Mouse (Mus musculus): ENCODE results near the gene Ppm1m. TPM values are rescaled to one million over a fixed set of nuclear protein-coding genes. Genes with fewer than 3 reads are reported as not detected.

The Ppm1m gene
- polyA plus RNA-seq, 1 experiment from 2014 or later = 56.8 TPM

GRCm38 (mm10) chr9:106167241-106167640 is 32.3 kb downstream of the Ppm1m start:
- no peak overlapping the region for H3K9ac ChIP-seq (replicated peaks; ENCODE audit: low read length)
- no peaks in the 10 kb centered on the region for H3K9me3 ChIP-seq (ENCODE audit: low read length)
- peaks cover 7% of the 10 kb centered on the region; the same call in 1 of the 2 replicates for H3K4me1 ChIP-seq (ENCODE audit: insufficient read depth, low read length)
- WGBS = 88% methylated on average over 3 of the region's 3 CpGs
- no peak for ATAC-seq (ENCODE audit: low FRiP score, low TSS enrichment)
- no peak overlapping the region for H3K4me3 ChIP-seq (ENCODE audit: low read length)
- H3K27ac ChIP-seq (ENCODE audit: low read length) = no peak overlapping the region
- no peak overlapping the region for H3K4me2 ChIP-seq (replicated peaks; ENCODE audit: low read depth, low read length)
- no peaks in the 10 kb centered on the region for H3K36me3 ChIP-seq (ENCODE audit: insufficient read depth, low read length)
- no peaks in the 10 kb centered on the region for H3K27me3 ChIP-seq (ENCODE audit: insufficient read depth, low read length)

- WGBS = 76% methylated on average over 2 of the region's 2 CpGs
- Histone ChIP-seq H3K36me3 (ENCODE audit: insufficient read depth, low read length) (no peaks in the 10 kb centered on the region), H3K9me3 (ENCODE audit: low read length) (no peaks in the 10 kb centered on the region), H3K9ac (replicated peaks; ENCODE audit: low read length) (no peak overlapping the region), H3K4me1 (ENCODE audit: insufficient read depth, low read length) (peaks cover 7% of the 10 kb centered on the region; the same call in 1 of the 2 replicates), H3K27ac (ENCODE audit: low read length) (no peak overlapping the region), H3K27me3 (ENCODE audit: insufficient read depth, low read length) (no peaks in the 10 kb centered on the region), H3K4me3 (ENCODE audit: low read length) (no peak overlapping the region), H3K4me2 (replicated peaks; ENCODE audit: low read depth, low read length) (no peak overlapping the region)
- ATAC-seq (ENCODE audit: low FRiP score, low TSS enrichment) = no peak
Observed at GRCm38 (mm10) chr9:106166709-106167108, 32.8 kb downstream of the Ppm1m start.

DNA sequence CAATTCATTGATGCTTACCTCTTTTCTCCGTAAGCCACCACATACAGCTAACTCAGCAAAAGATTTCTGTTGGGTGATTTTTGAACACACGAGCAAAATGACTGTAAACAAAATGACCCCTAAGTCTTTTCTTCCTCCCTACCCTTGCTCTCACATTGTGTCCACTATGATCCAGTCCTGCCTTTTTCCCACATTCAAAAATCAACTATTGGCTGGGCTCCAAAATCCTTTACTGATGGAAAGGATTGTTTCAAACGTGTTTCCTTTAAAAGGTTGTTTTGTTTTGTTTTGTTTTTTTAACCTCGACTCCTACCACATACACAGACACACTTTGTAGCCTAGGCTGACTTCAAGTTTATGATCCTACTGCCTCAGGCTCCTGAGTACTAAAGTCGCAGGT is 39.1 kb downstream of the Ppm1m start:
- 31% methylated on average over 5 of the region's 5 CpGs for WGBS
- ATAC-seq (ENCODE audit: low FRiP score, low TSS enrichment) = no peak
- Histone ChIP-seq H3K36me3 (ENCODE audit: insufficient read depth, low read length) (no peaks in the 10 kb centered on the region), H3K9me3 (ENCODE audit: low read length) (no peaks in the 10 kb centered on the region), H3K4me1 (ENCODE audit: insufficient read depth, low read length) (peaks cover 5% of the 10 kb centered on the region; the same call in 1 of the 2 replicates), H3K4me3 (ENCODE audit: low read length) (peak overlapping the region; percentile 56), H3K4me2 (replicated peaks; ENCODE audit: low read depth, low read length) (peak overlapping the region; percentile 68), H3K9ac (replicated peaks; ENCODE audit: low read length) (peak overlapping the region; percentile 71), H3K27ac (ENCODE audit: low read length) (peak overlapping the region; percentile 93), H3K27me3 (ENCODE audit: insufficient read depth, low read length) (no peaks in the 10 kb centered on the region)

GRCm38 (mm10) chr9:106159784-106160301 is 39.7 kb downstream of the Ppm1m start:
- WGBS = under 1% methylated on average over 24 of the region's 24 CpGs

GRCm38 (mm10) chr9:106159237-106159636 is 40.3 kb downstream of the Ppm1m start:
- Histone ChIP-seq H3K4me1 (ENCODE audit: insufficient read depth, low read length) (peaks cover 5% of the 10 kb centered on the region; the same call in 1 of the 2 replicates), H3K27me3 (ENCODE audit: insufficient read depth, low read length) (no peaks in the 10 kb centered on the region), H3K4me2 (replicated peaks; ENCODE audit: low read depth, low read length) (peak overlapping the region; percentile 68), H3K9ac (replicated peaks; ENCODE audit: low read length) (no peak overlapping the region), H3K36me3 (ENCODE audit: insufficient read depth, low read length) (no peaks in the 10 kb centered on the region), H3K27ac (ENCODE audit: low read length) (no peak overlapping the region), H3K9me3 (ENCODE audit: low read length) (no peaks in the 10 kb centered on the region), H3K4me3 (ENCODE audit: low read length) (no peak overlapping the region)
- no peak for ATAC-seq (ENCODE audit: low FRiP score, low TSS enrichment)
- WGBS = 84% methylated on average over 9 of the region's 9 CpGs

More at GRCm38 (mm10) chr9:106159784-106160301, 39.7 kb downstream of the Ppm1m start:
- Histone ChIP-seq H3K4me3 (ENCODE audit: low read length) (peak overlapping the region; percentile 56), H3K4me1 (ENCODE audit: insufficient read depth, low read length) (peaks cover 5% of the 10 kb centered on the region; the same call in 1 of the 2 replicates), H3K36me3 (ENCODE audit: insufficient read depth, low read length) (no peaks in the 10 kb centered on the region), H3K27me3 (ENCODE audit: insufficient read depth, low read length) (no peaks in the 10 kb centered on the region), H3K27ac (ENCODE audit: low read length) (peak overlapping the region; percentile 93), H3K4me2 (replicated peaks; ENCODE audit: low read depth, low read length) (peak overlapping the region; percentile 68), H3K9me3 (ENCODE audit: low read length) (no peaks in the 10 kb centered on the region), H3K9ac (replicated peaks; ENCODE audit: low read length) (peak overlapping the region; percentile 71)
- peak; percentile 84 for ATAC-seq (ENCODE audit: low FRiP score, low TSS enrichment)

GRCm38 (mm10) chr9:106158037-106158491 is 41.5 kb downstream of the Ppm1m start, which contains the start of gene Glyctk:
Gene Glyctk (minus strand): TSS chr9:106158138.
- WGBS = 59% methylated on average over 6 of the region's 6 CpGs
- ATAC-seq (ENCODE audit: low FRiP score, low TSS enrichment) = peak; percentile 55
- Histone ChIP-seq H3K27ac (ENCODE audit: low read length) (peak within 1 kb of the TSS; percentile 56), H3K9ac (replicated peaks; ENCODE audit: low read length) (no peak within 1 kb of the TSS), H3K27me3 (ENCODE audit: insufficient read depth, low read length) (no peaks in the 10 kb centered on the region), H3K9me3 (ENCODE audit: low read length) (no peaks in the 10 kb centered on the region), H3K4me1 (ENCODE audit: insufficient read depth, low read length) (peaks cover 5% of the 10 kb centered on the region; the same call in 1 of the 2 replicates), H3K36me3 (ENCODE audit: insufficient read depth, low read length) (no peaks in the 10 kb centered on the region), H3K4me3 (ENCODE audit: low read length) (0 out of 2 replicates have a peak within 1 kb of the TSS, but pooled peaks have one; percentile 14), H3K4me2 (replicated peaks; ENCODE audit: low read depth, low read length) (no peak within 1 kb of the TSS)

DNA sequence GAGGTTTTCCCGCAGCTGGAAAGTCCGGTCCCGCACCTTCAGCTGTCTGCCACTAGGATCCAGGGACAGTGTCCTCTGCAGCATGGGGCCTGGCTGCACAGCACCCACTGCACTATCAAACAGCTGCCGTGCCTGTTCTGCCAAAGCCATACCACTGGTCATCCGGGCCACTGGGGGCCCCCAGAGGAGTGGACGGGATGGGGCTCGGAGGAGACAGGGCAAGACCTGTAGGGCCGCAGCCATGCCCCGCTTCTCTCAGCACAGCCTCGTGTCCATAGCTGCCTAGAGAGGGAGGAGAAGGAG is 42.0 kb downstream of the Ppm1m start:
- ATAC-seq (ENCODE audit: low FRiP score, low TSS enrichment) = no peak
- H3K27me3 ChIP-seq (ENCODE audit: insufficient read depth, low read length) = no peaks in the 10 kb centered on the region
- H3K36me3 ChIP-seq (ENCODE audit: insufficient read depth, low read length) = no peaks in the 10 kb centered on the region
- H3K9ac ChIP-seq (replicated peaks; ENCODE audit: low read length) = no peak overlapping the region
- H3K4me2 ChIP-seq (replicated peaks; ENCODE audit: low read depth, low read length) = no peak overlapping the region
- peak overlapping the region; percentile 56 for H3K27ac ChIP-seq (ENCODE audit: low read length)
- H3K4me1 ChIP-seq (ENCODE audit: insufficient read depth, low read length) = peaks cover 5% of the 10 kb centered on the region; the same call in 1 of the 2 replicates
- 0 out of 2 replicates have a peak overlapping the region, but pooled peaks have one; percentile 14 for H3K4me3 ChIP-seq (ENCODE audit: low read length)
- H3K9me3 ChIP-seq (ENCODE audit: low read length) = no peaks in the 10 kb centered on the region
- 85% methylated on average over 10 of the region's 10 CpGs for WGBS

- Histone ChIP-seq H3K4me2 (replicated peaks; ENCODE audit: low read depth, low read length) (no peak overlapping the region), H3K27me3 (ENCODE audit: insufficient read depth, low read length) (no peaks in the 10 kb centered on the region), H3K27ac (ENCODE audit: low read length) (peak overlapping the region; percentile 56), H3K9me3 (ENCODE audit: low read length) (no peaks in the 10 kb centered on the region), H3K4me3 (ENCODE audit: low read length) (0 out of 2 replicates have a peak overlapping the region, but pooled peaks have one; percentile 14), H3K36me3 (ENCODE audit: insufficient read depth, low read length) (no peaks in the 10 kb centered on the region), H3K9ac (replicated peaks; ENCODE audit: low read length) (no peak overlapping the region), H3K4me1 (ENCODE audit: insufficient read depth, low read length) (peaks cover 5% of the 10 kb centered on the region; the same call in 1 of the 2 replicates)
- 81% methylated on average over 21 of the region's 21 CpGs for WGBS
- ATAC-seq (ENCODE audit: low FRiP score, low TSS enrichment) = no peak
Observed at GRCm38 (mm10) chr9:106156921-106157622, 42.5 kb downstream of the Ppm1m start.

DNA sequence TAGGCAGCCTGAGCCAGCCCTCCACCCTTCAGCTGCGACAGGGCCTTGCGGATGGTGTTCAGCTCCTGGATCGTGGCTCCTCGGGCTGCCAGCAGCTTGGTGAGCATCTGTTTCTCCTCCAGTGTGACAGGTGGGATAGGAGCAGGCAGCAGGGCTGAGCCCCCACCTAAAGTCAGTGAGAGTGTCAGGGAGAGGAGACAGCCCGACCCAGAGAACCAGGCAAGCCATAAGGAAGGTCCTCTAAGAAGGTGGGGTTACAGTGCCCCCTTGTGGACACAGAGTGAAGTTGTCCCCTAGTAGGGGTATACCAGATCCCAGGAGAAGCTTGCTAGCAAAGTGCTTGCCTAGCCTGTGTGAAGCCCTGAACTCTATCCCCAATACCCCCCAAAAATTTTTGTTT is 43.1 kb downstream of the Ppm1m start:
- Histone ChIP-seq H3K4me3 (ENCODE audit: low read length) (no peak overlapping the region), H3K9ac (replicated peaks; ENCODE audit: low read length) (no peak overlapping the region), H3K27ac (ENCODE audit: low read length) (no peak overlapping the region), H3K36me3 (ENCODE audit: insufficient read depth, low read length) (no peaks in the 10 kb centered on the region), H3K9me3 (ENCODE audit: low read length) (no peaks in the 10 kb centered on the region), H3K4me1 (ENCODE audit: insufficient read depth, low read length) (peaks cover 5% of the 10 kb centered on the region; the same call in 1 of the 2 replicates), H3K27me3 (ENCODE audit: insufficient read depth, low read length) (no peaks in the 10 kb centered on the region), H3K4me2 (replicated peaks; ENCODE audit: low read depth, low read length) (0 out of 2 replicates have a peak overlapping the region, but pooled peaks have one; percentile 3)
- ATAC-seq (ENCODE audit: low FRiP score, low TSS enrichment) = 0 out of 2 replicates have a peak, but pooled peaks have one; percentile 7
- WGBS = 62% methylated on average over 5 of the region's 5 CpGs

- no peaks in the 10 kb centered on the region for H3K9me3 ChIP-seq (ENCODE audit: low read length)
- H3K4me2 ChIP-seq (replicated peaks; ENCODE audit: low read depth, low read length) = no peak overlapping the region
- H3K36me3 ChIP-seq (ENCODE audit: insufficient read depth, low read length) = no peaks in the 10 kb centered on the region
- peaks cover 5% of the 10 kb centered on the region; the same call in 1 of the 2 replicates for H3K4me1 ChIP-seq (ENCODE audit: insufficient read depth, low read length)
- H3K4me3 ChIP-seq (ENCODE audit: low read length) = no peak overlapping the region
- no peak for ATAC-seq (ENCODE audit: low FRiP score, low TSS enrichment)
- H3K27me3 ChIP-seq (ENCODE audit: insufficient read depth, low read length) = peaks cover 16% of the 10 kb centered on the region
- WGBS = 82% methylated on average over 9 of the region's 9 CpGs
- H3K9ac ChIP-seq (replicated peaks; ENCODE audit: low read length) = no peak overlapping the region
- no peak overlapping the region for H3K27ac ChIP-seq (ENCODE audit: low read length)
Observed at GRCm38 (mm10) chr9:106154106-106154505, 45.4 kb downstream of the Ppm1m start.
